Mouse (Mus musculus) testis, adult 2 months (tissue): ENCODE measurements around the gene Gm20388.

Experiments
- CTCF ChIP-seq: fragments of 200-500 bp; IDR thresholded peaks from 2 replicates; pipeline ENCODE4 v1.5.1; 2012; ENCODE audit warnings: low read depth, mild to moderate bottlenecking, inconsistent platforms, low read length, moderate library complexity; ENCODE audit not compliant: control insufficient read depth, insufficient read depth, insufficient replicate concordance
- POLR2A ChIP-seq: fragments of 200-500 bp; IDR thresholded peaks from 2 replicates; pipeline ENCODE4 v1.6.1; 2012; ENCODE audit warnings: low read depth, mild to moderate bottlenecking, inconsistent platforms, low read length, moderate library complexity; ENCODE audit not compliant: control insufficient read depth

DNA sequence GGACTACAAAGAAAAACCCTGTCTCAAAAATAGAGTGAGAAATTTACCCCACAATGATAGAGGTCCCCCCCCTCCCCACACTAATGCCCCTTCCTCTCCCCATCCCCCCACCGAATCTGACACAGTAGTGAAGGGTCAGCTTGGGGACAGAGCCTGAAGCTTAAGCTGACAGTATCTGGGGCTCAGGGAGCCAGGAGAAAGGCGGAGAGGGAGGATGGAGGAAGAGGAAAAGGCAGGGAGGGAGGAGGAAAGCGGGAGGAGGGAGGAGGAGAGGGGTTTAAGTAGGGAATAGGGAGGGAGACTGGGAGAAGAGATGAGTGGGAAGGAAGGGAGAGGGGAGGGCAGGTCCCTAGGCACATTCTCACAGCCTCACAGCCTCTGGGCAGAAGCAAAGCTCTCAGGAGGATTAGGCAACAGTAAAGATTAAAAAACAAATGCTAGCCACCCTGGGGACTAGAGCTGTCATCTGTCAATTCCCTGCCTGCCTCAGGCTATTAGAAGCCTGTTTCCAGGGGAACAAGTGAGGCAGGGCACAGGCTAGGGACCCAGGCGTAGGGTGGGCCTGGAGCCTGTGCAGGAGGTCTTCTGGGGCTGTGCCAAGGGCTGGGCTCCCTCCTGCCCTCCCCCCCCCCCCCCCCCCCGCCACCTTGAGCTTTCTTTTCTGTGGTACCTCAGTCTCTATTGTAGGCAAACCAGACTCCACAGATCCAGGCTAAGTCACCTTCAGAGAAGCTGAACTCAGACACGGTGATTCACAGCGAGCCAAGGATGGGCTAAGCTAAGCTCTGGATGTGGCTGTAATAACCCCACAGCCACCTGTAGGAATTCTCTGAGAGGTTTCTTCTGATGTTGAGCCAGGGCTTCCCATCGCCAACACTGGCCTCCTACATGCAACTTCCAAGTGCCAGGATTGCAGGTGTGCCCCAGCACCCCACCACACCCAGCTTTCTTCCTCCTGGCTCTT is 706.3 kb downstream of the Gm20388 start:
- TF ChIP-seq CTCF (no peak), POLR2A (no peak)
